Mouse (Mus musculus) neural tube, embryonic 14.5 days (tissue): ENCODE results near the gene Lsm4. TPM values are rescaled to one million over a fixed set of nuclear protein-coding genes. Genes with fewer than 3 reads are reported as not detected.
A peak's percentile ranks its signal among the peaks of the same experiment; 100 is the strongest.

ENCODE experiments used
- ATAC-seq: fragments of 200-750 bp; cut with Nextera tagmentation; 2 replicates; pipeline ENCODE4 v1.8.0; 2017; ENCODE audit warnings: low read depth, mild to moderate bottlenecking, moderate TSS enrichment, moderate library complexity
- H3K27ac ChIP-seq: fragments of 300-500 bp; sonication (generic); 2 replicates; pipeline ENCODE4 v1.5.1; 2014; ENCODE audit warnings: low read depth, mild to moderate bottlenecking, control low read depth, low read length, moderate library complexity, mixed read lengths
- H3K27me3 ChIP-seq: fragments of 300-500 bp; sonication (generic); 2 replicates; pipeline ENCODE4 v1.6.1; 2014; ENCODE audit warnings: low read length; ENCODE audit not compliant: control insufficient read depth, insufficient read depth
- H3K36me3 ChIP-seq: fragments of 300-500 bp; sonication (generic); 2 replicates; pipeline ENCODE4 v1.6.1; 2014; ENCODE audit warnings: low read length, mixed read lengths; ENCODE audit not compliant: control insufficient read depth, insufficient read depth
- H3K4me1 ChIP-seq: fragments of 300-500 bp; sonication (generic); 2 replicates; pipeline ENCODE4 v1.6.1; 2014; ENCODE audit warnings: low read length; ENCODE audit not compliant: control insufficient read depth, insufficient read depth
- H3K4me2 ChIP-seq: fragments of 300-500 bp; sonication (generic); 2 replicates; pipeline ENCODE4 v1.6.1; 2014; ENCODE audit warnings: mild to moderate bottlenecking, low read depth, low read length, control low read depth
- H3K4me3 ChIP-seq: fragments of 300-500 bp; sonication (generic); 2 replicates; pipeline ENCODE4 v1.5.1; 2014; ENCODE audit warnings: low read depth, low read length, control low read depth, mixed read lengths
- H3K9ac ChIP-seq: fragments of 300-500 bp; sonication (generic); replicated peaks from 2 replicates; pipeline ENCODE4 v1.6.1; 2014; ENCODE audit warnings: low read depth, mild to moderate bottlenecking, control low read depth, low read length, mixed read lengths
- H3K9me3 ChIP-seq: fragments of 300-500 bp; sonication (generic); 2 replicates; pipeline ENCODE4 v1.6.1; 2016; ENCODE audit warnings: low read length; ENCODE audit not compliant: control insufficient read depth
- WGBS: fragments of 180-500 bp; shearing (Covaris S2); extraction: QIAGEN DNeasy Blood & Tissue Kit; methylation state at CpG from one replicate; pipeline ENCODE4 v1.1.7; 2014; 5-methylcytosine and 5-hydroxymethylcytosine counted together
- polyA plus RNA-seq: library from polyadenylated mRNA; unstranded; fragments of >200 nt; fragmentation: Nextera tagmentation; extraction: Ambion mirVana; gene quantifications from 2 replicates; pipeline ENCODE4 v1.2.1, GENCODE M21; 2014

Lsm4 gene
- polyA plus RNA-seq, 1 experiment from 2014 or later = 194 TPM

DNA sequence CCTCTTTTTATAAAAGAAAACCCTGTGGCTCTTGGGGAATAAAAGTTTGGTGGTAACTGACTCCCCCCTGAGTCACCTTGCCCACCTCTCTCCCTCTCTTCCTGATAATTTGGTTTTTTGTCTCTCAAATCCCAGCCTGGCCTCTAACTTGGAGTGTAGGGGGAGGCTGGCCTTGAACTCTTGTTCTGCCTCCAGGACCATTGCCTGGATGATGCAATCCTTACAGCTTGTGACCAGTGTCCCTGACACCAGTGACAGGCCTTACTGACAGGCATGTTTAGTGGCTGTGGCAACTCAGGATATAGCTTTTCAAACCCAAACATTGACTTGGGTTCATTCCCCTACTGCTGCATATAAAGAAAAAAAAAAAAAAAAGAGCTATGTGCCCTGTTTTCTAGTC is 26.3 kb upstream of the Lsm4 start:
- no peak overlapping the region for H3K9ac ChIP-seq
- H3K4me1 ChIP-seq = peaks cover 24% of the 10 kb centered on the region
- H3K4me2 ChIP-seq = no peak overlapping the region
- 0 out of 2 replicates have a peak, but pooled peaks cover 4% of the 10 kb centered on the region for H3K36me3 ChIP-seq
- no peak for ATAC-seq
- H3K4me3 ChIP-seq = no peak overlapping the region
- no peak overlapping the region for H3K27ac ChIP-seq
- no peaks in the 10 kb centered on the region for H3K9me3 ChIP-seq
- H3K27me3 ChIP-seq = no peaks in the 10 kb centered on the region

DNA sequence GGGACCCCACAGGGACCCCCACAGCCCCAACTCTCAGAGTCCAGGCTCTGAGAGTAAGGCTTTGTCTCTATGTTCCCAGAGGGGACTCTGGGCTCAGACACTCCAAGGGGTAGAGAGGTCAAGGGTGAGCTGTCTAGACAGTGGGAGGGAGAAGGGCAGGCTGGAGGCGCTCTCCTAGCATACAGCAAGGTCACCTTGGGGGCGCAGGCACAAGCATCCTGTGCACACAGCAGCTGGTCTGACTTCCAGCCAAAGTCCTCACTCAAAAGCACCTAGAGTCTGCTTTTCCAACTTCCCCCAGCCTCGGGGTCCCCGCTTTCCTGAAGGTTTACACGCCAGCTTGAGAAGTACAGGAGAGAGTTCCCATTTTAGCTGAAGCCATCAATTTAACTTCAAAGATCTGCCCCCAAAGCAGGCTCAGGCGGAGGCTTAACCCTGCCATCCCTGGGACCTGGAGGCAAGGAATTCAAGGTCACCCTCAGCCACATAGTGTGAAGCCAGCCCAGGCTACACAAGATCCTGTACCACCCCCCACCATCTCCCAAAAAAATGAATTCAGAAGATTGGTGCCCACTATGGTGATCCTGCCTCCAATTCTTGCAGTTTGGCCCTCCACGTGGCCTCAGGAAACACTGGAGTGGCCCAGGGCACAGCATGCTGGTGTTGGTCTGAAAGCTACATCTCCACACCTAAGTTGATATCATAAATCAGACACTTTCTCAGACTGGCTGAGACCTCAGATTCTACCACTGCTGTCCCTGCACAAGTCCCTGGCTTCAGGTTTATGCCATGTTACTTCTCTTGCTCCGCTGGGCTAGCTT is 25.5 kb upstream of the Lsm4 start:
- no peak for ATAC-seq
- H3K9ac ChIP-seq = no peak overlapping the region
- H3K36me3 ChIP-seq = 0 out of 2 replicates have a peak, but pooled peaks cover 4% of the 10 kb centered on the region
- H3K4me3 ChIP-seq = no peak overlapping the region
- no peaks in the 10 kb centered on the region for H3K27me3 ChIP-seq
- H3K9me3 ChIP-seq = no peaks in the 10 kb centered on the region
- peaks cover 24% of the 10 kb centered on the region for H3K4me1 ChIP-seq
- no peak overlapping the region for H3K4me2 ChIP-seq
- WGBS = 34% methylated on average over 8 of the region's 8 CpGs
- peak overlapping the region; percentile 39; the same call in 1 of the 2 replicates for H3K27ac ChIP-seq

DNA sequence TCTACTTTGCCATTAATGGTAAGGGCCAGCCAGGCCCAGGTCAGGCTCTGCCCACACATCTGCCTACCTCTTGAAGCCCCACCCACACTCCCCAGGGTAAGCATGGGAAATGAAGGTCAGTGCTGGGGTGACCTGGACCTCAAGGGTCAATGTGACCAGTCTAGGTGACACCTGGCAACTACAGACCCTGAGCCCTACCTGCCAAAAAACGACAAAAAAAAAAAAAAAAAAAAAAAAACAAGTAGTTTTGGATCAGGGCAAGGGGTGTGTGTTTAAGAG is 24.9 kb upstream of the Lsm4 start:
- Histone ChIP-seq H3K27ac (peak overlapping the region; percentile 39; the same call in 1 of the 2 replicates), H3K4me1 (peaks cover 24% of the 10 kb centered on the region), H3K36me3 (0 out of 2 replicates have a peak, but pooled peaks cover 4% of the 10 kb centered on the region), H3K4me2 (no peak overlapping the region), H3K4me3 (no peak overlapping the region), H3K27me3 (no peaks in the 10 kb centered on the region), H3K9me3 (no peaks in the 10 kb centered on the region), H3K9ac (no peak overlapping the region)
- ATAC-seq = no peak
- 46% methylated on average over 1 of the region's 1 CpGs for WGBS

DNA sequence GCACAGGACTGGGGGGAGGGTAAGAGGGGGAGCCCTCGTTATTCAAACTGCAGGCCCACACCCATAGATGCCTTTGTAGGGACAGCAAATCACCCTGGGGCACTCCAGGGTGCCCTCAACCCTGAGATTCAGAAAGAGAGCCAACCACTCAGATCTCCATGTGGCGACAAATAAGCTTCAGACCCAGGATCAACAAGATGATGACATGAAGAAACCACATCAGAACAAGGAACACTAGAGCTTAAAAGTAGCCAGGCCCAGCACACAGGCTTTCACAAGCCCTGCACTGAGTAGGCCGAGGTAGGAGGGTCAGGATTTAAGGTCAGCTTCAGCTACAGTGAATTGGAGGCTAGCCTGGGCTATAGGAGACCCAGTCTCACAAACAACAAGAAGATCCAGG is 24.1 kb upstream of the Lsm4 start:
- H3K4me2 ChIP-seq = no peak overlapping the region
- peaks cover 24% of the 10 kb centered on the region for H3K4me1 ChIP-seq
- H3K9ac ChIP-seq = 0 out of 2 replicates have a peak overlapping the region, but pooled peaks have one; percentile 0
- ATAC-seq = peak; percentile 12; the same call in 1 of the 2 replicates
- no peaks in the 10 kb centered on the region for H3K27me3 ChIP-seq
- 57% methylated on average over 3 of the region's 3 CpGs for WGBS
- H3K27ac ChIP-seq = peak overlapping the region; percentile 71
- no peaks in the 10 kb centered on the region for H3K9me3 ChIP-seq
- 0 out of 2 replicates have a peak, but pooled peaks cover 4% of the 10 kb centered on the region for H3K36me3 ChIP-seq
- H3K4me3 ChIP-seq = no peak overlapping the region

DNA sequence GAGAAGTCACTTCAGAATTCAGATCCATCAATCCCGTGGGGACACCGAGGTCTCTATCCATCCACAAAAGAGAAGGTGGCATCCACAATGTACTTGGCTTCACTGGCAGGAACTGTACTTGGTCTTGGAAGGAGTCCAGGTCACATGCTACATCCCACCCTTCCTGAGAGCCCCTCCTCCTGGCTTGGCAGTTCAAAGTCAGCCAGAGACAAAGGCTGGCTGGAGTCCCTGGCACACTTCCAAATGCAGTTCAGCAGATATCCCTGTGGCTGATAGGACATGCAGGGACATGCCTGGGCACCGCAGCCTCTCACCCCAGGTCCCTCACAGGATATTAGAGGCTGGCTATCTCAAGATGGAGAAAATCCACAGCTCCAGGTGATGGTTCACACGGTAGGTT is 23.7 kb upstream of the Lsm4 start:
- H3K27ac ChIP-seq = peak overlapping the region; percentile 71

DNA sequence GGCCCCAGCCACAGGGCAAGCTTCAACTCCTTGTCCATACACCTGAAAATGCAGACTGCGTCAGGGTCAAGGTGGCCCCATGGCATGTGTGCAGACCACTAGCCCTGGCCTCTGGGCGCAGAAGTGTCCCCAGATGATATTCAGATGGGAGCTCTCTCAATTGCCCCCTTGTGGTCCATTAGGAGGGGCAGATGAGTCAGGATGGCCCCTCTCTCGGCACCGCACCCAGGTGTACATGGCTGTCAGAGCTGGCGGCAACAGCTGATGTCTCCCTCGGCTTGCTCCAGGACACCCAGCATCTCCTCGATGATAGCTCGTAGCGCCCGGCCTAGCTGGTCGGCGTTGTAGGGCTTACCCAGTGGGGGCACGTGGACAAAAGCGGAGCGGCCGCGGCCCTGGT is 22.7 kb upstream of the Lsm4 start:
- no peak overlapping the region for H3K9ac ChIP-seq
- ATAC-seq = no peak
- WGBS = 90% methylated on average over 17 of the region's 17 CpGs
- no peak overlapping the region for H3K4me3 ChIP-seq
- peaks cover 24% of the 10 kb centered on the region for H3K4me1 ChIP-seq
- 0 out of 2 replicates have a peak, but pooled peaks cover 4% of the 10 kb centered on the region for H3K36me3 ChIP-seq
- H3K9me3 ChIP-seq = no peaks in the 10 kb centered on the region
- no peak overlapping the region for H3K4me2 ChIP-seq
- H3K27me3 ChIP-seq = no peaks in the 10 kb centered on the region
- peak overlapping the region; percentile 55; the same call in 1 of the 2 replicates for H3K27ac ChIP-seq

More for the DNA sequence above, 23.7 kb upstream of the Lsm4 start:
- no peak overlapping the region for H3K4me2 ChIP-seq
- no peaks in the 10 kb centered on the region for H3K9me3 ChIP-seq
- H3K9ac ChIP-seq = no peak overlapping the region
- H3K4me3 ChIP-seq = no peak overlapping the region
- H3K4me1 ChIP-seq = peaks cover 24% of the 10 kb centered on the region
- no peaks in the 10 kb centered on the region for H3K27me3 ChIP-seq
- 0 out of 2 replicates have a peak, but pooled peaks cover 4% of the 10 kb centered on the region for H3K36me3 ChIP-seq
- WGBS = 34% methylated on average over 4 of the region's 4 CpGs
- peak; percentile 74 for ATAC-seq

DNA sequence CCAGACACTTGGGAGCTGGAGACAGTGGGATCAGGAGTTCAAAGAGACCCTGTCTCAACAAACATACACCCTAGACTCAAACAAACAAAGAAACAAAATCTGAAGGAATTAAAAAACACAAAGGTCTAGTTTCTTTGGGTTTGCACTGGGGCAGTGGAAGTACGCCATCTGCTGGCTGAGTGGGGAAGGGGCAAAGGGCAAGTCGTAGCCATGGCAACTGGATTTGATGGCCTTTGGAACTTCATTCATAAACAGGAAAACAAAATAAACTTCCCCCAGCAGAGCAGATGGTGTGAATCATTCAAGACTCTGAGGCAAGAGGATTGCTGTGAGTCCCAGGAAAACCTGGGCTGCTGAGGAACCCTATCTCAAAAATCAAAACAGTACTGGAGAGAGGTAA is 19.8 kb upstream of the Lsm4 start:
- Histone ChIP-seq H3K36me3 (0 out of 2 replicates have a peak, but pooled peaks cover 4% of the 10 kb centered on the region), H3K27me3 (no peaks in the 10 kb centered on the region), H3K4me1 (peaks cover 18% of the 10 kb centered on the region), H3K9me3 (no peaks in the 10 kb centered on the region), H3K27ac (no peak overlapping the region), H3K4me3 (no peak overlapping the region), H3K9ac (no peak overlapping the region), H3K4me2 (no peak overlapping the region)
- ATAC-seq = no peak
- 36% methylated on average over 2 of the region's 2 CpGs for WGBS

DNA sequence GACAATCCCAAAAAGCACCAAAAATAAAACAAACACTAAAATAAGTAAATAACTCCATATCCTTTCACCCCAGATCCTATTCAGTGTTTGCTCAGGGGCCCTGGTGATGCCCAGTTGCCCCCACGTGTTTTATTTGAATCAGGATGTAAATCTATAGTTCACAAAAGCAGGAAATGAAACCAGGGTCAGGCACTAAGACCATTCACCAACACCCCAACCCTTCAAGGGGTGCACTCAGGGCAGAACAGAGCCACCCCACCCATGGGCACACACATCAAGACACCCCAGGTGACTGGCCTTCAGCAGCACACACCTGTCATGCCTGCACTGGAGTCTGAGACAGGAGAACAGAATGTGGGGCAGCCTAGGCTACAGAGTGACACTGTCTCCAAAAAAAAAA is 18.9 kb upstream of the Lsm4 start:
- Histone ChIP-seq H3K9me3 (no peaks in the 10 kb centered on the region), H3K4me1 (peaks cover 20% of the 10 kb centered on the region), H3K27ac (no peak overlapping the region), H3K27me3 (no peaks in the 10 kb centered on the region), H3K4me2 (no peak overlapping the region), H3K4me3 (no peak overlapping the region), H3K36me3 (no peaks in the 10 kb centered on the region), H3K9ac (no peak overlapping the region)
- ATAC-seq = no peak
- 76% methylated on average over 1 of the region's 1 CpGs for WGBS

DNA sequence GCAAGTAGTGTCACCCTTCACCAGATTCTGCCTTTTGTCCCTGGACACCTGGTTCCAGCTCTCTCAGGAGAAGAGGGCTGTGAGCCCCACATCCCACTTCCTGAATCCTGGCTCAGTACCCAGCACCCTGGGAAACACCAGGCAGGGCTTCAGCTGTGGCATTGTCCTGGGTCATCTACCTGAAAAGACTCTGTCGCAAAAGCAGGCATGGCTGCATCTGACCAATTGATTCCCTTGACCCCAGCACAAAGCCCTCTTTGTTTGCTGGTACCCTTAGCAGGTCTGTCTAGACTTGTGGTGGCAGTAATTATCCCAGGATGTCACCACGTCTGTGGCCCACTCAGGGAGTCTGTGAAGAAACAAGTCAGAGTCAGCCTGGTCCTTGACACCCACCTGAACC is 17.6 kb upstream of the Lsm4 start:
- Histone ChIP-seq H3K36me3 (no peaks in the 10 kb centered on the region), H3K4me2 (no peak overlapping the region), H3K27ac (peak overlapping the region; percentile 80), H3K4me3 (no peak overlapping the region), H3K27me3 (no peaks in the 10 kb centered on the region), H3K9ac (no peak overlapping the region), H3K4me1 (peaks cover 17% of the 10 kb centered on the region; the same call in 1 of the 2 replicates), H3K9me3 (no peaks in the 10 kb centered on the region)
- no peak for ATAC-seq
- 21% methylated on average over 2 of the region's 2 CpGs for WGBS
